Mouse (Mus musculus) frontal cortex, postnatal 36 days (tissue): Measurements from ENCODE around the gene Spsb4.

ENCODE experiments used
- DNase-seq, 2 experiments: peaks; one replicate each; pipeline ENCODE4 v3.0.0; 2022; ENCODE audit warnings: low spot score in 2 of 2

Spsb4 gene

DNA sequence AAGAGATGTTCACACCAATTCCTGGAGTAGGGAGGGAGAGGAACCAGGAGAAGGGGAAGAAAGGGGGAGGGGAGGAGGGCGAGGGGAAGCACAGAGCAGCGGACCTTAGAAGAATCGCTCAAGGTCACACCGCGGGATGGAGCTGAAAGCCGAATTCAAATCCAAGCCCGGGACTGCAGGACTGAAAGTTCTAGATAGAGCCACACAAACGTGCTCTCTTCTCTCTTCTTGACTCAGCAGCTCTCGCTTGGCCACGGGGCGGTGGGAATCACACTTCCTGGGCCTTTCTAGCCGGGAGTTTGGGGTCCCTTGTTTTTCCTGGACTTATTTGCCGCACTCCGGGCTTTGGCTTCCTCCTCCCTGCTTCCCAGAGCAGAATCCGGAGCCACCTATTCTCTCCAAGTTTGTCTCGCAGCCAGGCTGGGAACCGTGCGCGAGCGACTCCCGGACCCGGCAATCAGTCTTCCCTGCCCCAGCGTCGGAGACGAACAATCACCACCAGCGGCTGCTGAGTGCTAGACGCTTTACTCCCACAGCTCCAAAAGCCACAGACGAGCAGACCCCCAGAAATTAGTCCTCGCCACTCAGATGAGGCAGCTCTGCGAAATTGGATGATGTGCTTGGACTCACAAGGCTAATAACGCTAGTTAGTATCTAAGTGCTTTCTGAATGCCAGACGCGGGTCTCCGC, 1.4 kb downstream of the Spsb4 start:
- peak; percentile 32 to 33 for DNase-seq

DNA sequence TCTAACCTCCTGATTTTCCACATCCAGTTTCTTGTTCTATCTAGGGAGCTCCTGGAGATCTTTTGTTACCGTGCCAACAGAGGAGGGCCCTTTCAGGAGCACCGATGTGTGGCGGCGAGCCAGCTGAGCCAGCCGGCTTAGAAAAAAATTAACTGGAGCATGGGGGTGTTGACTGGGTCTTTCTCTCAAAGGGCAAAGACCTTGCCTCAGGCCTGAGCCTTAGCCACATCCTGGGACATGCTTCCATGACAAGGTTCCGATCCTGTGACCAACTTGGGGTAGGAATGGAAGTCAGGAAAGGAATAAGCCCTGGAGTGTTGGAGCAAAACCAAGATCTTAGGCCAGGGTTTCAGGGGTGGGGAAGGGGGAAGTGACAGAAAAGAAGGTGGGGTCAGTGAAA, 2.9 kb downstream of the Spsb4 start:
- peak in 1 of 2 experiments; percentile 34 for DNase-seq

DNA sequence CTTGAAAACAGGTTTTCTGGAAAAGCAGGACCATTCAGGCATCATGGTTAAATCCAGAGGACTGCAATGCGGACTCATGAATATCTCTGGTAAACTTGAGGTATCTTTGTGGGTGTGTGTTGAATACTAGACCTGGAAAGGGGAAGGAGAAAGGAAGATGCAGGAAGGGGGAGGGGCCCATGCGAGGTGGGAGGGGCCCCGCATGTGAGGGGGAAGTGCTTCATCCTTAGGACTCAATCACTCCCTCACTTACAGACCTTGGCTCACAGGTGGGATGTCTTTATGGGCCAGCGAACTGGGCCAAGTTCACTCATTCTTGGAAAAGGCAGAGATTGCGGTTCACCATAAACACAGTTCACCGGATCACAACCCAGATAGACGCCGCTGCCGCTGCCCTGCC, 4.9 kb downstream of the Spsb4 start:
- DNase-seq = no peak

DNA sequence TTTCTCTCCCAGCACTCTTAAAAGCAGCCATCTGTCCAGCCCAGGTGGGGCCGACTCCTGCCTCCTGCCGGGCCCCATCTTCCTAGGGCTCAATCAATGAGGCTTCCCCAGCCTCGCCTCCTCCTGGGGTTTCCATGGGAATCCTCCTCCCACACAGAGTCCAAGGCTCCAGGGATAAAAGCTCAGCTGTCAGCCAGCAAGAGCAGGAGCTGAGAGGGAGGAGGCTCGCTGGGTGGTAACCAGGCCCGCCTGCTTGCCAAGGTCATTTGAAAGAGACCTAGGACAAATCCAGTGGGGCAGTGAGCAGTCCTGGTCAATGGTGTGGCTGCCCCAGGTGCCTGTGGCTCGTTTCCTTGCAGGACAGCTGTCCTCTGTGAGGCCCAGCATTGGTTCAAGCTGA, 5.5 kb downstream of the Spsb4 start:
- DNase-seq = peak; percentile 53 to 67

DNA sequence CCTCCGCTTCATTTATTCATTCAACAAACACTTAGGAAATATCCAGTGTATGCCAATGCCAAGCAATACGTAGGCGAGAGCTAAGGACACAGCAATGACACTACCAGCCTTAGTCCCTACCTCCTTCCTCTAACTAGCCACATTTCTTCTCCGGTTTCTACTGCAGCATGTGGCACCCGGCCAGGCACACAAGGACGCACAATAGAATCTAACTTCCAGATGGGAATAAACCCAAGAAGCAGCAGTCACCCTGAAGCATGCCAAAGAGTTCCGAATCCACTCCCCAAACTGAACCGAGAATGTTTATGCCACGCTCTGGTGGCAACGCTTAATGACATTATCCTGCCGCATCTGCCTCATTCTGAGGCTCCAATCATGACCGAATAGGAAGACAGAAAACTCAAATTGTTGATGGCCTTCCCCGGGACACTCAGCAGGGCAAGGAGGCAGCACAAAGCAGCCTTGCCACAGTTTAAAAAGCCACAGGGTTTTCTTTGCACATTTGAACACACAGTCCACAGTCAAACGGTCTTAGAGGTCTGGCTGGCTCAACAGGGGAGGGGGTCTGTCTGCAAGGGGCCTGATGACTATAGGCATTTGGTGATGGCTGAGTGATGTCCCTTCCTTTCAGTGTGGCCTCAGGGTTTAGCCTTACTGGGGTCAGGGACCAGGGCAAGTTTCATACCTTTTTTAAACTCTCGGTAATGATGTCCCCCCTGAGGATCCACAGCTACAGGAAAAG, 7.0 kb downstream of the Spsb4 start:
- DNase-seq = peak in 1 of 2 experiments; percentile 50

DNA sequence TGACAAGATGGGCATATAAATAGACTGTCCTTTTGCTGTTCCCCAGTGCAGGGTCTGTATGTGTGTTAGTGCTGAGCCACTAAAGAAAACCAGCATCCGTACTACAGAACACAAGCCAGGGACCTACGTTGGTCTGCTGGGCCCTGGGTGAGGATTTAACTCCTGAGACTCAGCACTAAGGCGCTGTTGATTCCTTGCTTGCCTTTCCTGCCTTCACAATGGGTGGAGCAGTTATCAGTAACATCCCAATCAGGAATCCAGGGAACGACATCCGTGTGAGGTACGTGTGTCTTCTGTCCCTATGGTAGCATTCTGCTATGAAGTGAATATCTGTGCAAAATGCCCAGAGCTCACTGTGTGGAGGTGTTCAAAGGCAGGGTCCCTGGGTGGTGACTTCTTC, 8.2 kb downstream of the Spsb4 start:
- no peak for DNase-seq

DNA sequence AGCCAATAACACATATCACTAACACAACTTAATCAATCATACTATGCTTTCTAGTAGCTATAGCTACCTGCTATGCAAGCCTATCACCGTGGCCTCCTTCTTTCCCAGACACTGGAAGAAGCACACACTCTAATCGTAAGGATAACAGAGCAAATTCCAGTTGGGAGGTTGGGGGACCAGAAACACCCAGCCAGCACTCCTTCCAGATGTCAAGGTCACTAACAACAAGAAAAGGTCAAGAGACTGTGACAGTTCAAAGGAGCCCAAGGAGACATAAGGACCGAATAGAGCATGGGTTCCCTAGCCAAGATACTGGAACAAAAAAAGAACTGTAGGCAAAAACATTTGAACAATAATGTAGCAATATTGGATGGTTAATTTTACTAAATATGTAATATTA, 13.9 kb downstream of the Spsb4 start:
- DNase-seq = no peak

DNA sequence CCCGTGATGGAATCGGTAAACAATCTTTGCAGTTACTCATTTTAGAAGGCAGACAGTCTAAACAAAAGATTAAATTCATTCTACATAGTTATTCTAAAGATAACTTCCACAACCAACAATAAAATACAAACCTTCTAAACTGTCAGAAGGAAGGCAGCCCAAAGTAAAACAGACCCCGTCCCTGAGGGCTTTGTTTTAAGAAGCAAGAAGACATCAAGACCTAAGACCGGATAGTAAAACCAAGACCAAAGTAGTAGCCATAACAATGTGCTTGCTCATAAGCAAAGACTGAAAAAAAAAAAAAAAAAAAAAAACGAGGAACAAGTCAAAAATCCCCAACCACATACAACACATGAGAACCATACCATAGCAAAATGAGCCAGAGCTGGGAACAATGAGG, 15.5 kb downstream of the Spsb4 start:
- no peak for DNase-seq

DNA sequence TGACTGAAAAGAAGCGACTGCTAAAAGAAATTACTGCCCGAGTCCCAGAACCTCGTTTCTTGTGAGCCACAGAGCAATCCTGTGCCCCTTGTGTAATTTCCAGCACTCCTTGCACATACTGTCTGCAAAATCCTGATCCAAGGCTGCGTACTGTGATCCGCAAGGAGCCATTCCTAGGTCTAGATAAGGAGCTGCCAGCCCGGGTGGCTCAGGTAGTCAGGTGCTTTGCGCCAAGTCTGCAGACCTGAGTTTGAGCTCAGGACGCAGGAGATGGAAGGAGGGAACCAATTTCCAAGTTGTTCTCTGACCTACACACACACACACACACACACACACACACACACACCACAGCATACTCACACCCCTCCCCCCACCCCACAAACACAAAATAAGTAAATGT, 16.0 kb downstream of the Spsb4 start:
- no peak for DNase-seq

DNA sequence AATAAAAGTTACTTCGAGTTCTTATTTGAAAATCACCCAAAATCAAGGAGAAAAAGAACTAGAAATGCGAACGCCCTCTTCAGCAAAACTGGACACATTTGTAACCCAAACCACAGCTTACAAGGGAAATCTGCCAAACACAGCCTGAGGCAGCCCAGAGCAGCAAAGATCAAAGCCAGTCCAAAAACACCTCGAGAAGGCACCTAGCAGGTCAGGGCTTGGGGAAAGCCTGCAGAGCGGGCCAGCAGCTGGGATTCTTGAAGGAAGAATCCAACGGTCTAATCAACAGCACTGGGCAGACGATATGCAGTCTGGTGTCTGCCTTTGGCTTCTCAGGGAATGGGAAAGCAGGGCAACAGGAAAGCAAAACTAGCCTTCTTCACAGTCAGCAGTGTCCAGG, 16.6 kb downstream of the Spsb4 start:
- DNase-seq = no peak

DNA sequence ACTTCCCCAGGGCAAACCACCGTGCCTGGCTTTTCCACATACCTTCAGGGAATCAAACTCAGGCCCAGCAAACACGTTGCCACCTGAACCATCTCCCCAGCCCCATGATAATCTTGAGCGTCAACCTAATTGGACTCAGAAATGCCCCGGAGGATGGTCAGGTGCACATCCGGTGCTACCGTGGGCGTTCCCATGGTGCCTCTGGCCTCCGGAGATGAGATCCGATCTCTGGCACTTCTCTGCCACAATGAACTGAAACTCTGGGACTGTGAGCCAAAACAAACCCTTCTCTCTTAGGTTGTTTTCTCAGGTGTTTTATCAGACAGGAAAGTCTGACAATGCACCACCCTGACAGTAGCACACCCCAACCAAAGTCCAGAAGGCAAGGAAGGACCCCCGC, 17.2 kb downstream of the Spsb4 start:
- no peak for DNase-seq

DNA sequence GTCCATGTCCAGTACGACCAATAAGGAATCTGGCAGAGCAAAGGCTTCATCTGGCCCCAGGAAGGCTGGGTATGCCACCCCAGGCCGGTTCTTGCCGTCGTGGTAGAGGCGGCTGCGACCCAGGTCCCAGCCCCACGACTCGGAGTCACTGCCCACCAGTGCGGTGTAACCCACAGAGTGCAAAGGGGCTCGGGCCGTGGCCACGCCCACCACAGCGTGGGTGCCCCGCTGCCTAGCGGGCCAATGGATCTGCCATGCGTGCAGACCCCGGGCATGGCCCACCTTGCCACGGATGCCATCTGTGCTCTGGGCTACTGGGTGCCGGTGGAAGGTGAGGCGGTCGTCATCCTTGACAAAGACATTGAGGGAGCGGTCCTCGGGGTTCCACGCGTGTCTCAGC, 22.9 kb downstream of the Spsb4 start:
- no peak for DNase-seq

DNA sequence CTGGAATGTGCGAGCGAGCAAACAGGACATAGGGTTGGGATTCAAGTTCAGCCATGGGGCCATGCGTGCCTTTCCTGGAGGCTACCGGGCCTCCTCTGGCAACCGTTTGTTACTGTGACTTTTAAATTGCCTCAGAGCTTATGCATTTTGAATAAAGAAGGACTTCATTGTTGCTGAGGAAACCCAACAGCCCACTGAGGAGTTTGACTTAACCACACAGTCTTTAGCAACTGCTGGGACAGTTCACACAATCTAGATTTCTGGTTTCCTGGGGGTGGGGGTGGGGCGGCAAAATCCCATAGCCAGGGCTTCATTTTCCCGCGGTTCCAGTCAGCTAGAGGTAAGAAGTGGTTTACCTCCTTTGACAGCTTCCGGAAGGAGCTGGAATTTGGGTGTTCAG, 23.9 kb downstream of the Spsb4 start:
- DNase-seq = no peak

DNA sequence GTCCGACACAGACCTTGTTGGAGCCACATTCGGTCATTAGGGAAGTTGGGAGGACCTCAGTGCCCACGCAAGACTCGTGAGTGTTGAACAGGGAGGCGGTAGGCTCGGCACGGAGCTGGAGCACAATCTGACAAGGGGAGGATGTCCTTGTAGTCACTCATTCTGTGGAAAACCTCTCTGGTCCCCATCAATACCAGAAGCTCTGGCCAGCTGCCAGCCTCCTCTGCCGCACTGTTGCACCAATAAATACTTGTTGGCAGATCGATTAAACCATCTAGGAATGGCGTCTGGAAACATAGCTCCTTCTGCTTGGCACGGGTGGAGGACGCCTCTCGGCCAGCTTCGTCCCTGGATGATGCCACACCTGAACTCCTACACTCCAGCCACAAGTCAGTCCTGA, 27.5 kb downstream of the Spsb4 start:
- no peak for DNase-seq

DNA sequence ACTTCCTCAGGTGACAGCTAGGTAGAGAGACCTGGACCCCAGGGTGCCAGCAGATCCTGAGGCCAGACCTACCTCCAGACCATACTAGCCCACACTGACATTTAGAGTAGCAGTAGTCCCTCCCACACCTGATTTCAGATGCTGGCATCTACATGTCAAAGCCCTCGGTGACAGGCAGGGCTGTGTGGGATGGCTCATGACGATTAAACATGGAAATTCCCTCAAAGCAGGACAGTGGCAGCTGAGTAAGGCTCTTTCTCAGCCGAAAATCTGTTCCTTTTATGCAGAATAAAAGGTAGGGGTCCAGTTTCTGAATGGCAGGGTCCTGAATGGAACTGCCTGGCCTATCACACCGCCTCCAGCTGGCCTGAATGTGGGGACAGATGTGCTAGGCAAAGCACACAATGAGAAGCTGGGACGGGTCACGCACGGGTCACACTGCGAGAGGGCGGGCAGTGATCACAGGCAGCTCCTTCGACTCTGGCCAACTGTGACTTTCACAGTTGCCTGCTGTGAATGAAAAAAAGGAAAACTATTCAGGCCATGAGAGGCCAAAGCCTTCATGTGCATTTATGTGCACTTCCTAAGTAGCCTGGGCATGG, 29.2 kb downstream of the Spsb4 start:
- DNase-seq = no peak

DNA sequence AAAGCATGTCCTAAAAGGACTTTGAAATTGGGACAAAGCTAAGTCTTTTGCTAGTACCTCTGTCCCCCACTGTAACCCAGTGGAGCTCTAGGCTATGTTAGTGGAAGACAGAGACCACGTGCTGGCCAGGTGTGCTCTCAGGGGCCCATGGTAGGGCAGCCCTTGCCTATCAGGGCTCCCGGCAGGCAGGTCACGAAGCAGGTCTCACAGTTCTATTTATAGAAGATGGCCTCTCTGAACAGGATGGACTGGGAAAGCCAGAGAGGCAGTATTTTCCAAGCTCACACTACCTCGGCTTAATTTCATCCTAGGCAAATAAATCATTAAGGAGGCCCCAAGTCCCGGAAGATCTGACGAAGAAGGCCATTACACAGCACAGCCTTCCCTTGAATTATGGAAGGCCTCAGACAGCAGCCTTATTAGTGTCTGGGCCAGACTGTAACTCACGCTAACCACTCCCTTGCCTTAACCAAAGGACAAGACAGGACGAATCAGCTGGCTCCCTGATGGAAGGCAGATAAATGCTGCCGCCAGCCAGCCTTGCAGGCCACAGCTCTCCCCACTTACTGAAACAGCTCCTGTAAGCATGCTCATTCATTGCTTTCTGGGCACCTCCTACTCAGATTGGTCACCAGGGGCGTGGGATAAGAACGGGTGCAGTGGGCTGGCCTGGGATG, 31.7 kb downstream of the Spsb4 start:
- DNase-seq = no peak

DNA sequence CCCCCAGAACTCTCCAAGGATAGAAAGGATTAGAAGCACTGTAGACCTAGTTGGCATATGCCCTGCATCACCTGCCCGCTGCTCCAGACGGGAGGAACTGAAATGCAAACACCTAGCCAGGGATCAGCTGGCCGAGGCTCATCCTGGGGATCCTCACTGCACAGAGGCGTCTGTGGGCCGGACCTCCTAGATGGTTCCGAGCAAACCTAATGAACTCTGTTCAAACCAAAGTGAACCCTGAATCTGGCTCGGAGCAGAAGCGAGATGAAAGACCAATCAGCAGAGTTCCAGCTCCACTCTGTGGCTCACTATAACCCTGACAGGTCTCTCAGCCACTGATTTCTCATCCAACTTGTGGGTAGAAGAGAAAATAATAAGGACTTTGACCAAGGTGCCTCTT, 34.6 kb downstream of the Spsb4 start:
- DNase-seq = no peak

DNA sequence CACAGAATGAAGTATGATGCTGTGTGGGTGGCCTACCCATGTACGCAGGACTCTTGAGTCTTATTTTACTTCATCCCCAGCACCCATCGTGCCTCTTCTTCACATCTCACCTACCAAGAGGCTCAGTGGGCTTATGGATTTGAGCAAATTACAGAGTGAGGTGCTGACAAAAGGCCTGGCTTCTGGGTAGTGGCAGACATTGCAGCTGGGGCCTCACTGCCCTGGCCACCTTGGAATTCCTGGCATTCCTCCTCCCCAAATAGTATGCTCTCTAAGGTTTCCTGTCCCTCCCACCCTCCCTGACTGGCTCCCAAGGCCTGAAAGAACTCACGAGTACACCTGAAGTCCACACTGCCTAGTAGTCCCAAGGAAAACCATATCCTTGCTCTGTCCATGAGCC, 35.7 kb downstream of the Spsb4 start:
- no peak for DNase-seq

DNA sequence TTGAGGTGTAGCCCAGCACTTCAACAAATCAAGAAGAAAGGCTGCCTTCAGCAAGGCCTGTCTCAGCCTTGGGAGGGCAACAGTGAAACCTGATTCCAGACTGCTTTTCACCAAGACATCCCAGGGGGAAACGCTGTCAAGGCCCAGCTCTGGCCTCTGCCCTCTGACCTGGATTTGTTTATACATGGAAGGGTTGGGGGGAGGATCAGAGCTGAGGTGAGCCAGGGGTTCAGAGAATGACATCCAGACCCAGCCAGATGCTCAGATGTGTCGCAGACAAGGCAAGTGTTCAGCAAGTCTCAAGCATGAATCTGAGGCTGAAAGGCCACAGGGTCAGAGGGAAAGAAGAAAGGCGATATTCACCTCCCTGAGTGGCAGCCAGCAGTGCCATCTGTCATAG, 36.3 kb downstream of the Spsb4 start:
- DNase-seq = no peak

DNA sequence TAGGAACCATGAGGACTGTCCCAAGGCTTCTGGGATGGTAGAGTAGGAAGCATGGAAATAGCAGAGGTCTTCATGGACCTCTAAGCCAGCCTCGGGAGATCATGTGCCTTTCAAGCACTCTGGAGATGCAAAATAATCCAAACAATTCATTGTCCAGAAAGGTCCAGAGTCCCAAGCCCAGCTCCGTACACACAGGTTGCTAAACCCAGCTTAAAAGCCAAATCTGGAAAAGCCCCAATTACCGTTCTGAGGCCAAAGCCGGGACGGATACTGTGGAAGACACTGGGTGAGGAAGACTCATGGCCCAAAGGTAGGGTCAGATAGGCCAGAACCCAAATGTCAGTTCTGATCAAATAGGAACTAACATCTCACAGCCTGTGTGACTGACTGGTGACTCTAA, 36.8 kb downstream of the Spsb4 start:
- no peak for DNase-seq

DNA sequence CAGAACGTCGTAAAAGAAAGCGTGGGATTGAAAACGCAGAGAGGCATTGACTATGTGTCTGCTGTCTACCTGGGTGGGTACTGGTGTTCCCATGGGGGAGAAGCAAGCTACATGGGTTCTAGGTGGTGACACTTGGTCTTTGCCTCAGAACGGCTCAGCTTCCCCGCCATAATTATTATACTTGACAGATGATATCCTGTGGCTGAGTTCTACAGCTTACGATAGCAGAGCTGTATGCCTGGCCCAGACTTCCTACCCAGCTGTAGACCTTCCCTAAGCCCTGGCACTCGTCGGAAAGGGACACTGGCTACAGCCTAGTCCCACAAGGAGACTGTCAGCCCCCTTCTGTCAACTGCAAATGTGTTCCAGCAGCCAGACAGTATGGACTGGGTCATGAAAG, 37.5 kb downstream of the Spsb4 start:
- no peak for DNase-seq
